Mouse (Mus musculus): Measurements from ENCODE around the gene Cntrl. TPM values are rescaled to one million over a fixed set of nuclear protein-coding genes. Genes with fewer than 3 reads are reported as not detected.

Cntrl gene
- 10.5 and 10.8 TPM in 2 replicates for polyA plus RNA-seq (2015; fragmentation: Nextera tagmentation; extraction: Ambion mirVana)

GRCm38 (mm10) chr2:35109141-35109923 is at the start of gene Cntrl:
TSS of gene Cntrl (plus strand) at chr2:35109492.
- Histone ChIP-seq H3K27ac (peak within 1 kb of the TSS; percentile 92), H3K9ac (peak within 1 kb of the TSS; percentile 82), H3K36me3 (replicated peaks) (no peaks in the 10 kb centered on the region), H3K4me1 (peaks cover 11% of the 10 kb centered on the region), H3K27me3 (replicated peaks) (no peaks in the 10 kb centered on the region), H3K9me3 (no peaks in the 10 kb centered on the region), H3K4me2 (peak within 1 kb of the TSS; percentile 69), H3K4me3 (peak within 1 kb of the TSS; percentile 92)
- WGBS = under 1% methylated on average over 62 of the region's 62 CpGs
- ATAC-seq (replicated peaks) = peak; percentile 97

GRCm38 (mm10) chr2:35060256-35060655 is 49.0 kb upstream of the Cntrl start:
- Histone ChIP-seq H3K4me2 (no peak overlapping the region), H3K4me3 (no peak overlapping the region), H3K9ac (no peak overlapping the region), H3K36me3 (replicated peaks) (no peaks in the 10 kb centered on the region), H3K4me1 (no peaks in the 10 kb centered on the region), H3K27me3 (replicated peaks) (no peaks in the 10 kb centered on the region), H3K9me3 (no peaks in the 10 kb centered on the region), H3K27ac (no peak overlapping the region)
- ATAC-seq (replicated peaks) = no peak
- WGBS = 92% methylated on average over 5 of the region's 5 CpGs

- no peak overlapping the region for H3K9ac ChIP-seq
- 90% methylated on average over 6 of the region's 6 CpGs for WGBS
- no peaks in the 10 kb centered on the region for H3K36me3 ChIP-seq (replicated peaks)
- no peak overlapping the region for H3K4me2 ChIP-seq
- H3K4me1 ChIP-seq = no peaks in the 10 kb centered on the region
- H3K27me3 ChIP-seq (replicated peaks) = no peaks in the 10 kb centered on the region
- H3K27ac ChIP-seq = no peak overlapping the region
- no peaks in the 10 kb centered on the region for H3K9me3 ChIP-seq
- H3K4me3 ChIP-seq = no peak overlapping the region
- ATAC-seq (replicated peaks) = no peak
These were observed 48.4 kb upstream of the Cntrl start for GRCm38 (mm10) chr2:35060897-35061296.

- 88% methylated on average over 5 of the region's 5 CpGs for WGBS
- Histone ChIP-seq H3K27ac (no peak within 1 kb of the TSS), H3K27me3 (replicated peaks) (no peaks in the 10 kb centered on the region), H3K36me3 (replicated peaks) (no peaks in the 10 kb centered on the region), H3K9me3 (no peaks in the 10 kb centered on the region), H3K4me1 (no peaks in the 10 kb centered on the region), H3K4me2 (no peak within 1 kb of the TSS), H3K9ac (no peak within 1 kb of the TSS), H3K4me3 (no peak within 1 kb of the TSS)
- no peak for ATAC-seq (replicated peaks)
These were observed 48.0 kb upstream of the Cntrl start, which contains the start of gene Hc for GRCm38 (mm10) chr2:35061338-35061737. TSS of gene Hc (minus strand) at chr2:35061438.

- Histone ChIP-seq H3K9ac (no peak overlapping the region), H3K27ac (no peak overlapping the region), H3K27me3 (replicated peaks) (no peaks in the 10 kb centered on the region), H3K4me3 (no peak overlapping the region), H3K4me2 (no peak overlapping the region), H3K36me3 (replicated peaks) (no peaks in the 10 kb centered on the region), H3K9me3 (no peaks in the 10 kb centered on the region), H3K4me1 (no peaks in the 10 kb centered on the region)
- ATAC-seq (replicated peaks) = no peak
- WGBS = 92% methylated on average over 6 of the region's 6 CpGs
These were observed 45.8 kb upstream of the Cntrl start for GRCm38 (mm10) chr2:35063333-35064030.

GRCm38 (mm10) chr2:35066525-35067082 is 42.7 kb upstream of the Cntrl start:
- 90% methylated on average over 13 of the region's 13 CpGs for WGBS
- no peak overlapping the region for H3K4me2 ChIP-seq

GRCm38 (mm10) chr2:35067117-35067516 is 42.2 kb upstream of the Cntrl start:
- Histone ChIP-seq H3K4me1 (no peaks in the 10 kb centered on the region), H3K9me3 (no peaks in the 10 kb centered on the region), H3K9ac (no peak overlapping the region), H3K4me3 (no peak overlapping the region), H3K27ac (no peak overlapping the region), H3K36me3 (replicated peaks) (no peaks in the 10 kb centered on the region), H3K27me3 (replicated peaks) (no peaks in the 10 kb centered on the region), H3K4me2 (no peak overlapping the region)
- 92% methylated on average over 11 of the region's 11 CpGs for WGBS
- ATAC-seq (replicated peaks) = no peak

More at GRCm38 (mm10) chr2:35066525-35067082, 42.7 kb upstream of the Cntrl start:
- Histone ChIP-seq H3K27ac (no peak overlapping the region), H3K4me1 (no peaks in the 10 kb centered on the region), H3K9ac (no peak overlapping the region), H3K27me3 (replicated peaks) (no peaks in the 10 kb centered on the region), H3K9me3 (no peaks in the 10 kb centered on the region), H3K4me3 (no peak overlapping the region), H3K36me3 (replicated peaks) (no peaks in the 10 kb centered on the region)
- ATAC-seq (replicated peaks) = no peak

- H3K4me3 ChIP-seq = no peak overlapping the region
- H3K4me1 ChIP-seq = no peaks in the 10 kb centered on the region
- H3K27ac ChIP-seq = no peak overlapping the region
- no peaks in the 10 kb centered on the region for H3K27me3 ChIP-seq (replicated peaks)
- no peak overlapping the region for H3K4me2 ChIP-seq
- WGBS = 95% methylated on average over 1 of the region's 1 CpGs
- no peaks in the 10 kb centered on the region for H3K9me3 ChIP-seq
- no peaks in the 10 kb centered on the region for H3K36me3 ChIP-seq (replicated peaks)
- no peak overlapping the region for H3K9ac ChIP-seq
- no peak for ATAC-seq (replicated peaks)
These were observed 40.2 kb upstream of the Cntrl start for GRCm38 (mm10) chr2:35069124-35069523.

GRCm38 (mm10) chr2:35070275-35070674 is 39.0 kb upstream of the Cntrl start:
- Histone ChIP-seq H3K9ac (no peak overlapping the region), H3K9me3 (no peaks in the 10 kb centered on the region), H3K27me3 (replicated peaks) (no peaks in the 10 kb centered on the region), H3K4me3 (no peak overlapping the region), H3K4me1 (no peaks in the 10 kb centered on the region), H3K27ac (no peak overlapping the region), H3K36me3 (replicated peaks) (no peaks in the 10 kb centered on the region), H3K4me2 (no peak overlapping the region)
- no peak for ATAC-seq (replicated peaks)
- 93% methylated on average over 4 of the region's 4 CpGs for WGBS

- Histone ChIP-seq H3K36me3 (replicated peaks) (no peaks in the 10 kb centered on the region), H3K9ac (no peak overlapping the region), H3K4me2 (no peak overlapping the region), H3K4me3 (no peak overlapping the region), H3K9me3 (no peaks in the 10 kb centered on the region), H3K27ac (no peak overlapping the region), H3K27me3 (replicated peaks) (no peaks in the 10 kb centered on the region), H3K4me1 (no peaks in the 10 kb centered on the region)
- ATAC-seq (replicated peaks) = no peak
- 69% methylated on average over 2 of the region's 2 CpGs for WGBS
These were observed 36.7 kb upstream of the Cntrl start for GRCm38 (mm10) chr2:35072547-35072946.

GRCm38 (mm10) chr2:35074328-35074727 is 35.0 kb upstream of the Cntrl start:
- no peak overlapping the region for H3K4me3 ChIP-seq
- ATAC-seq (replicated peaks) = no peak
- WGBS = 90% methylated on average over 3 of the region's 3 CpGs

GRCm38 (mm10) chr2:35079166-35079565 is 30.1 kb upstream of the Cntrl start:
- 74% methylated on average over 6 of the region's 6 CpGs for WGBS
- no peak for ATAC-seq (replicated peaks)
- Histone ChIP-seq H3K9me3 (no peaks in the 10 kb centered on the region), H3K4me3 (no peak overlapping the region), H3K9ac (no peak overlapping the region), H3K4me1 (no peaks in the 10 kb centered on the region), H3K27ac (no peak overlapping the region), H3K36me3 (replicated peaks) (no peaks in the 10 kb centered on the region), H3K4me2 (no peak overlapping the region), H3K27me3 (replicated peaks) (no peaks in the 10 kb centered on the region)

More at GRCm38 (mm10) chr2:35074328-35074727, 35.0 kb upstream of the Cntrl start:
- Histone ChIP-seq H3K4me1 (no peaks in the 10 kb centered on the region), H3K9ac (no peak overlapping the region), H3K27me3 (replicated peaks) (no peaks in the 10 kb centered on the region), H3K4me2 (no peak overlapping the region), H3K36me3 (replicated peaks) (no peaks in the 10 kb centered on the region), H3K9me3 (no peaks in the 10 kb centered on the region), H3K27ac (no peak overlapping the region)
